Mouse (Mus musculus) right cerebral cortex, postnatal 4 days (tissue): ENCODE measurements at regions not wholly inside any gene's neighbourhood (a gene's known extent, or its start where the extent isn't known, plus 50 kb on each side); places are given as distances from the start of the nearest gene placed in this dataset.
"Not testable (repeated sequence)": the region's sequence is repeated elsewhere in the genome, so short reads cannot be mapped to it uniquely, and the experiment has no call there.

ENCODE experiments used
- DNase-seq: peaks from one replicate; pipeline ENCODE4 v3.0.0-alpha.2; 2022

DNA sequence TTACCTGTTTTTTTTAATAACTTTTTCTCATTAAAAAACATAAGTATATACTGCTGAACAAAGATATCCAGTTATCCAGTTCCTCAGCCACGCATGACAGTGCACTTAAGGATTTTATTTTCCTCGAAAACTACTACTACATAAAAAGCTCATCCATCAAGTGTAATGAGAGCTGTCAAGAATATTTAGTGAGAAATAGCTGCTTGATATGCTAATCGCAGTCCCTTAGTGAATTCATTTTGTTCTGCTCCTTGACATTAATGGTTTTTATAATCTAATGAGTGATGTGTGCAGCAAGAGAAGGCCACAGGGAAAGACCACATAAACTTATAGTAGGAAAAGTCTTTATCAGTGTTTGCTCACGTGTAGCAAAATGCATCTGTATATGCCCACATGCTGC, 754.0 kb upstream of the Slc39a10 start:
- DNase-seq, result no peak

DNA sequence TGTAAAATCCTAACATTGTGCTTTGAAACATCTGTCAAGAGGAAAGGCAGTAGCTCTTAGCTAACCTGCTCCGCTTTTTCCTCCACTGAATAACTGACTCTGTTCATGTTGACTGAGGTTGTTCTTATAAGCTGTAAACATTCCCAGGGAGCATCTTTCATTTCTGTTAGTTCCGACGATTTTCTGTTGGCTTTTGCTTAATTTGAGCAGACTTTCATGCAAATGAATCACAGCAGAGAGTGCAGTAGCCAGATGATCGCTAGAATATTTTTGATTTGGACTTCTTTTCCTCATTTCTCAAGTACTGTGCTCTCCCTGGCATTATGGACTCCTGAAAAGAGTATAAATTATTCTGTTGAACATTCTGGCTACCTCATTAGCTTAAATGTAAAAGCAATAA, 713.9 kb upstream of the Slc39a10 start:
- no peak for DNase-seq

DNA sequence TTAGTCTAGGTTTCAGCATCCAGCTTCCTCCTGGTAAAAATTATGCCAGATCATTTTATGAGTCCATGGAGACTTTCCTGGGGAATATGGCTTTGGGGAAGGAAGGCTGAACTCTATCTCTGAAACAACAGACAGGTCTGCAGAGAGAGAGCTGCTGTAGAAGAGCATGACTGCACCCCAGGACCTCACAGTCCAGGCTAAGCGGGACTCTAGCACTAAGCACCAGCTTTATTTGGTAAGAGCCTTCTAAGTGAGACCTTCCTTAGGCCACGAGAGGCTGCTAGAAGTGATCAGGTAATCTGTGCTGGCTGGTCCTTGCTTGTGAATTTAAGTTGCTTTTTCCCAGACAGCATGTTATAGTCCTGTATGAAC, 711.3 kb upstream of the Slc39a10 start:
- DNase-seq, result no peak

DNA sequence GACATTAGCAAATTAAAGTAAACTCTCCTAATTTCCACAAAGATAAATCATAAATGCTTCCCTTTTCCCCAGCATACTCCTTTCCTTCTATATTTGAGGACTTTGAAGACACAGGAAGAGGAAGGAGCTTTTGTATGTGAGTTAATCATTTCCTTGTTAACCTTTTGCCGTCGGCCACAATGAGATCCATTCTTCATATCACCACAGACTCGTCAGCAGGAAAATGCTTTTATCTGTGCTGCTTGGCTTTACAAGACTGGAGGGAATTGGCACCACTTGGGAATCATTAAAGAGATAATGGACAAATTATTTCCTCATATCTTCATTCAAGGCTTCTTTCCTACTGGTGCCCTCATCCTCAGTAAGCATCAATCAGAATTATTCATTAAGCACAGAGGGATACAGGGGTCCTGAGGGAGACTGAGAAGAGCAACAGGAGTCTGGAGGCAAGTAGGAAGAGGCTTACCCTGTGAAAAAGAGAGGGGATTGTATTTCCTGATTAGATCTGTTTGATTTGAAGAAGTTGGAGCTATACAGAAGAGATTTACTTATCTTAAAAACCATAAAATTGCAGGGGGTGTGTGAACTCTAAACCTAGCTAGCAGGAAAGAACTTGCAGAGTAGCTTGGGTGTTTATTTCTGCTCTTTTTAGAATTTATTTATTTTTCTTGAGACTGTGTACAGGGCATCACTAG, 710.8 kb upstream of the Slc39a10 start:
- no peak for DNase-seq

DNA sequence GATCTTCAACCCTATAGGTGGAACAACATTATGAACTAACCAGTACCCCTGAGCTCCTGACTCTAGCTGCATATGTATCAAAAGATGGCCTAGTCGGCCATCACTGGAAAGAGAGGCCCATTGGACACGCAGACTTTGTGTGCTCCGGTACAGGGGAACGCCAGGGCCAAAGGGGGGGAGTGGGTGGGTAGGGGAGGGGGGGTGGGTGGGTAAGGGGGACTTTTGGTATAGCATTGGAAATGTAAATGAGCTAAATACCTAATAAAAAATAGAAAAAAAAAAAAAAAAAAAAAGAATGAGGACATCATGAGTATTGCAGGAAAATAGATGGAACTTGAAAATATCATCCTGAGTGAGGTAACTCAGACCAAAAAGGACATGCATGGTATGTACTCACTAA, 701.0 kb upstream of the Slc39a10 start:
- not testable (repeated sequence) for DNase-seq

DNA sequence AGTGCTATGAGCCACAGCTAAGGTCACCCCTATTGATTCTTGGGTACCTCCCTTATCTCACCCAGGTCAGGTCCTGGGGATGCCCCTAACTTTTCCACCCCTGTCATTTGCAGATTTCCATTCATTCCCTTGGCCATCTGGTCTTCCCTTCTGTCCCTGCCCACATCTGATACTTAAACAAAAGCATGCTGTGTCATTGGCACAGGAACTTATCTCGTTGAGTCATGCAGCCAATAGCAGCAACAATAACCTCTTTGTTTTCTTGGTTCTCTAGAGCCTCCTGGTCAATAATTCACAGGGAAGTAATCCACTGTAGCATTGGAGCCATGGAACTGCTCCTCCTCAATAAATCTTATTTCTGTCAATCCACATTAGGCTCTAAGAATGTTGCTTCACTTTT, 653.0 kb upstream of the Slc39a10 start:
- DNase-seq, result no peak

DNA sequence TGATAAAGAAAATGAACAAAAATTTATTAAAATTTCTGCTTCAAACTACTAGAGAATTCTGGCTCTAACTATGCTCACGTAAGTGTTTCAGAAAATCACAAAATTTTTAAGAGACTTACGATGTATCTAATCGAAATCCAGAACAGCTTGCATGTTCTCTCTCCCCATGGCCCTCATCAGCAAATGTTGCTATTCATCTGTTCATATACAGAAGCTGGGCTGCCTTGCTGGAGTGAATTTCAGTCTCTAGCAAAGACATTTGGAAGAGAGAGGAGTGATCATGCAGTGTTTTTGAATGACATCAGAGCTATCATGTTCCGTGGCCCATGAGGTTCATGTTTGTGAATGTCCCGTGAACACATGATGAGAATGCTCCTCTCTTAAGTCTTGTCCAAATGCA, 618.8 kb upstream of the Slc39a10 start:
- DNase-seq, result no peak

DNA sequence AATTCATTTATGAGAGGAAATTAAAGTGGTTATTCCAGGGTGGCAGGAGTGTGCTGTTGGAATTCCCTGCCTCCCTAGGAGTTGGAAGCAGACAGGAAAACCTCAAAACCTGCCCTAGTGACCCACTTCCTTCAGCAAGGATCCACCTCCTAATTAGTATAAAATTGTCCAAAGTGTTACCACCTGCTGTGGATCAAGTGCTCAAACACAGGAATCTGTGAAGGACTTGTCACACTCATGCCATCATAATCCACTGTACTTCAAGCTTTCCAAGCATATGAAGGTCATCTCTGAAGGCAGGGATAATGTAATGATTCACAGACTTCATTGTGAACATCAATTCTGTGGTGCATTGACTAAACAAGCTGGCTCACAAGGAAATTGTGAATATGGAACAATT, 615.1 kb upstream of the Slc39a10 start:
- no peak for DNase-seq

DNA sequence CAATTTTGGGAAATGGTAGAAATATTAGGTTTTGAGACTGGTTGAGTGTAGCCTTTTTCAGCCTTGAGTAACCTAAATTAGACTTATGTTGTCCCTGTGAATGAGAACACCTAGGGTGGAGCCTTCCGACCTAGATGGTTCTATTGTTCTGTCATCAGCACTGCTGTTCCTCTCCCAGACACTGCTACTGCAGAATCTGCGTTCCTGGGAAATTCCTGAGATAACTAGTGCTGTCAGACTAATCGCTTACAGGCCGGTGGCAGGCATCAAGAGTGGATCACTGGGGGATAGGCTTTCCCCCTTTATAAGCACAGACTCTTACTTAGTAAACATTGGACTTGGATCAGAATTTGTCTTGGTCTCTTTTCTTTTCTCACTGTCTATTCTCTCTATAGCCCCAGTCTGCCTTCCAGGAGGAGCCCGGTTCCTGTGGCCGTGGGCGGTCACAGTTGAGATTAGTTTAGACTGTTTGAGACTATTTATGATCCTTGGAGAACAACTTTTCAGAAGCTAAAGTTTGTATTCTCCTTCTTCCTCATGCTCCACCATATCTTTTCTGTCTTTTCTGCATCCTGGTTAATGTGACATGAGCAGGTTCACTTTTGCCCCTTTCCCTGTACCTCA, 596.0 kb upstream of the Slc39a10 start:
- DNase-seq, result no peak

DNA sequence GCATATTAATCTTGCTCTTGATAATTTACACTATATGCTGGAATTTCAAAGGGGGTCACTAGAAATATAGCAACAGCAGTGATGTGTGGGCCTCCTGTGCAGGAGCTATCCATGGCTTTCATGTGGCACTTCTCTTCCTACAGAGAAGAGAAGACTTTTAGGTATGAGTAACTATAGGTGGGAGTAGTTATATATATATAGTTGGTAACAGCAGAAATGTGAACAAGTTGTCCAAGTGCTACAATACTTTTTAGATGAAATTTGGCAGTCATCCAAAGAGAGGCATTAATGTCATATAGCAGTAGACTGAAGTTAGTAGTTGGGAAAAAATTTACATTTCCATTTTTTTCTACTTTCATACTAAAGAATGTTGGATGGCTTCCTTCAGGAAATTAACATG, 593.4 kb upstream of the Slc39a10 start:
- no peak for DNase-seq

DNA sequence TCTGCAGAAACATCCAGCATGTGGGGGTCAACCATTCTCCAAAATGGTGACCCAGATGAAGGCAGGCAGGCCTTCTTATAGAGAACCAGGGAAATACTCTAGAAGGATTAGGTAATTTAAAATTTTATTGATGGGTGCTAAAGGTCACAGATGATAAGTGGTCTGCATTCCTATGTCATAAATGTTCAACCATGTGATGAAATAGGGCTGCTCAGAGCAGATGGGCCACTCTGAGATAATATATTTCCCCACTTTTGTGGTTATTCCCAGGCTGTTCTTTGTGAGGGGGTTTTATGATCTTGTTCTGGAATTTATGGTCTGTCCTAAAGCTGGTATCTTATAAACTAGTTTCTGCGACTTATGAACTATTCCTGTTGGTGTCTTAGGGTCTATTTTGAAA, 586.4 kb upstream of the Slc39a10 start:
- DNase-seq, result no peak

DNA sequence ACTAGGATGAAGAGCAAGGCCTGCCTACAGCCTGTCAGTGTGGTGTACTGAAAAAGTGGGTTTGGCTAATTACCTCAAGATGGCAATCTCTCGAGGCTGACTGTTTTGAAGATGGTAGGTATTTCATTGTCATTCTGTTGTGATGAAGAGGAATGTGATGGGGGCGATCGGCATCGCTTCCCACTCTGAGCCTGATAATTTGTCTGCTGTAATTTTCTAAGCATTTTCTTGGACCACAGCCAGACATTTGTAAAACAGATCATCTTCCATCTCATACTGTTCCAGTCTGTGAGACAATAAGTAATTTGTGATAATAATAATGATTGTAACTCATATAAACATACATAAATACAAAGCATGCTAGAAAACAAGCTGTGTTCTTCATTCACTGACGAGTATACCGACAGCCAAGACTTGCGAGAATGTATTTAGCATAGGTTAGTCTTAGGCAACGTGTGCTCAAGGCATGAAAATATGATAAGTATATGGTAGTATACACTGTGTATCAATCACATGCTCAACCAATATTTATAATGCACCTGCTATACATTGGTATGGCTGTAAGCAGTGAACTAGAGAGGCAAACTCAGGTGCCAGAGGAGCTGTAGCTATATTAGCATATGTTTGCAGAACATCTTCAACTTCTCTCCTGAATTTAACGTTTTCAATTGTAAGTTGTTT, 574.1 kb upstream of the Slc39a10 start:
- no peak for DNase-seq

DNA sequence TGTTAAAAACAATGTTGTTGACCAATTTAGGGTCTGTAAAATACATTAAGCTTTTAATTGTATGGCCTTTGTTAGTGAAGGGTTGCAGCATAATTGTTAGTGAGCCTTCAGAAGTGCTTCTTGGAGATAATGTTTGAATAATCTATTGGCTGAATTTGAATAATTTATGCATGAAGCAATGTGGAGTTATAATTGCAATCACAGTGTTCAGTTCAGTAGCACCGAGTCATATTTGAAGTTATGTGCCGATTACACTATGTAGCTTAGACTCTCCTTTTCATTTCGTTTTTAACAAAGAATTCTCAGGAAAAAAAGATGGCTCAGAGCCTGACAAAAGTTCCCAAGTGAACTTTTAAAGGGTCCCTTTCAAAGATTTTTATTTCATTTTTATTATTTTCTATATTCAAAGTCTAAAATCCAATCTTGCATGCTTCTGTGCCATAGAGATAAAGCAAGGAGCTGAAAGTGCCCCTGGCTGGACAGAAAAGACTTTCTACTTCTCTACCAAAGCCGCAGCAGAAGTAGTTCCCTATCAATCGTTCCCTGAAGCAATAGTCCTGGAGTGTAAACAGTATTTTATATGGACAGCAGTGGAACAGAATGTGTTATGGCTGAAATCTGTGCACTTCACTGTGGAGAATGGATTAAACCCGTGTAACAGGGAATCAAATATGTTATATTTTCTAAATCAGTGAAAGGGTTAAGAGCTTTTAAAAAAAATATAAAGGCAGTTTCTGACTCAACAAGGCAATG, 556.3 kb upstream of the Slc39a10 start:
- no peak for DNase-seq

DNA sequence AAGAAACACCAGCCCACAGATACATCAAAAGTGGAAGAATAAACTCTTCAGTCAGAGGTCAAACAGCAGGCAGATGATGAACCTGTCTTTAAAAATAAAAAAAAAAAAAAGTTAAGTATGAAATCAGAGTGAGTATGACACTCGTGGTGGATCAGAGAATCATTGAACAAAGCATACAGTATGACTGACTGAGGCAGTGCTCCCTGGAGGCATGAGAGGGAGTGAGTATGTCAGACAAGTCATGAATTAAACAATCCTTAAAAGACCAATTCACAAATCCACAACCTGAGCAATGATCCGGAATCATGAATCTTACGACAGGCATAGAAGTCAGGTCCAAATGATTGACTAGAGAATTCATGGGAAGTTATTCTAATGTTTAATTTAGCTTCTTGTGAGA, 555.4 kb upstream of the Slc39a10 start:
- DNase-seq, result no peak

DNA sequence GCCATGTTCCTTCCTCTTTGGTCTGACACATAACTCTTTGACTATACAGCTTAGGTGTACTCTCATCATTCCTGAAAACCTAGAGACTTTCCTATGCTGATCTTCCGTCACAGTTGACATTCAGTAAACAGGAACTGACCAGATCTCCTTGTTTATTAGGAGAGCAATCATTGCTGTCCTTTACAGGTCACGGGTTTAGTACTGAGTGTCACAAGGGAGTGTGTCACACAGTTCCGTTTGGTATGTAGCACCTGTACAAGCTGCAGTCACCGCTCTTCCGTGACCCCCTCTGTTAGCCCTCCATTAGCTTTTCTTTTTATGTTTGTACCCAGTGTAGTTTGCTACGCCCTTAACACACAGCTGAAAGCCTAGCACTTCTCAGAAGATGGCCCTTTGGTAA, 553.4 kb upstream of the Slc39a10 start:
- no peak for DNase-seq

DNA sequence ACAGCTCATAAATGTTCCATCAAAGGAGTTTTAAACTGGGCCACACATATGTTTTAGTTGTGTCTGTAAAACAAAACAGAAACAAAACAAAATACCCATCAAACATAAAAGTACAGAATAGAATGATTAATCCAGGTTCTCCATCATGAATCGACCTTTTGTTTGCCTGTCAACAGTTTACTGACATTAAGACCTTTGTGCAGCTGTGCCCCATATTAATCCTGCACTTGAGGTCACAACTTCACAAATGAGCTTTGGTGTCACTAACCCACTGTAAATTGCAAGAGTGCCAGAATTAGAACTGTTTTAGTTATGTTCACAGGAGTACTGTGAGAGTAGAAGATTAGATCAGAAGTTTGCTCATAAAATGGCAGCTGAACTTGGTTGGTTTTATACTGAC, 540.2 kb upstream of the Slc39a10 start:
- no peak for DNase-seq

DNA sequence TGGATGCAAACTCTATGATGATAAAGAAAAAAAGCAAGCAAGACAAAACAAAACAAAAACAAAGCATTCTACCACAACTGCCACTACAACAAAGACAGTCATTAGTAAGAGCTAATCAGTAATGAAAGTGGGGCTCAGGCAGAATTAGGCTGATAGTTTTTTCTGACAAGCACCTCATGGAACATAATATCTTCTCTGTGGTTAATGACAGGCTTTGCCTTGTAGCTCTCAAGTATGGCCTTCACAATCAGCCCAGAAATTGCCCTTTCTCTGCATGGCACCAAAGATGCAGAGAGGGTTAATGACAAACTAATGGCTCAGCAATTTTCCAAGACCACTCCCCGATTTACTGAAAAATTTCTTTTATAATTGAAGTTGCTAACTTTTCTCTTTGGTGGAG, 512.5 kb upstream of the Slc39a10 start:
- DNase-seq, result no peak

DNA sequence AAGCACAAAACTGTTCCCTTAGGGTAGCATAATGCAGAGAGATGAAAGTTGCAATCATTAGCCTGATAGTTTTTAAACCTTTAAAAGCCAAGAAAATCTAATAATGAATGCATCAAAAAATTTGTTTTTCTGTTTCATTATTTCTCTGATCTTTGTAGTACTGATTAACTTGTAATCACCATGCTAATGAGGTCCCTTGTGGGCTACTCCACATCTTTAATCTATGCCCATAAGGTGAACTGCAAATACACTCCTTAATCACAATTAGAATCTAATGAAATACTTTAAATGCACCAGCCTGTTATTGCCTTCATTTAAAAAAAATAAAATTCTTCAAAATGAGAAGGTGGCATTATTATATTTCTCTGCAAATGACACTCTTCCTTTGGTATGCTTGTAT, 493.9 kb upstream of the Slc39a10 start:
- DNase-seq, result no peak

DNA sequence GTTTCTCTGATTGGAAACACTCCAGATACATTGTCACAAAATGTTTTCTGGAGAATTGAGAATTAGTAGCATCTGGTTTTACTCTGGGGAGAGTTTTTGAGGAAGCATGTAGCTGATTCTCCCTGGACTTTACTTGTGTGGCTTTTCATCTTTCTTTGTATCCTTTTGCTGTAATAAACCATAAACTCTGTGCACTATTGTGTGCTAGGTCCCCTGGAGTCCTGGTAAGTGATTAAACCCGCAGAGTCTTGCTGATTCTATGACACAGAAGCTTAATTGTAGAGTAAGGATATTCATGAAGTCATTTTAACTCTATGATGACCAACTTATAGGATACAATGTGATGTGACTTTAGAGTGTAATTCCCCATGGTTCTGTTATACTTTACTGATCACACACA, 486.1 kb upstream of the Slc39a10 start:
- DNase-seq, result no peak

DNA sequence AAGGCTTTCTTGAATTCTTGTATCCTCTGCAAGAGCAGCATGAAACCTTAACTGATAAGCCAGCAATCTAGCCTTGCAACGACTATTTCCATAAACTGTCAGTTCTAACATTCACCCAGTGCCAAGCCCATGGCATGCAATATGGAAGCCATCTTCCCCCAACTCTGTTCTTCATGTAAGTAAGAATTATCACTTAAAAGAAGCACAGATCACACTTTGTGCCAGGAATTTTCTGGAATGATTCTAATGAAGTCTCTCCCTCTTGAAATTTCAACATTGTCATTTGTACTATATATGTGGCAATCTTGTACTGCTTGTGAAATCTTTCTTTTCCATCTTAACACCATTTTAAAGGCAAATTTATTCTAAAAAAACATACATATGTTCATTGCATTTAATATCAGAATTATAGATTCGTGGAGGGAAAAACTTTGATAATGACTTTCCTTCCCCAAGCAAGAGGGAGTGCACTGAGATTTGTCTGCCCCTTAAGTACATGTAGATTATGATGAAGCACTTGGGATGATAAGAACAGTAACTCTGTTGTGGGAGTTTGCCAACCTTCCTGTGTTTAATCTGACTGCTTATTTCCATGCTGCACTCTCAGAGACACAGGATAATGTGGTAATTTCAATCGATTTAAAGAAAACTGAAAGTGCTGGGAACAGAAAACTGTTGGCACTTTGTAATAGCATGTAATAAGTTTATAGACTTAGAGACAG, 447.2 kb upstream of the Slc39a10 start:
- no peak for DNase-seq

DNA sequence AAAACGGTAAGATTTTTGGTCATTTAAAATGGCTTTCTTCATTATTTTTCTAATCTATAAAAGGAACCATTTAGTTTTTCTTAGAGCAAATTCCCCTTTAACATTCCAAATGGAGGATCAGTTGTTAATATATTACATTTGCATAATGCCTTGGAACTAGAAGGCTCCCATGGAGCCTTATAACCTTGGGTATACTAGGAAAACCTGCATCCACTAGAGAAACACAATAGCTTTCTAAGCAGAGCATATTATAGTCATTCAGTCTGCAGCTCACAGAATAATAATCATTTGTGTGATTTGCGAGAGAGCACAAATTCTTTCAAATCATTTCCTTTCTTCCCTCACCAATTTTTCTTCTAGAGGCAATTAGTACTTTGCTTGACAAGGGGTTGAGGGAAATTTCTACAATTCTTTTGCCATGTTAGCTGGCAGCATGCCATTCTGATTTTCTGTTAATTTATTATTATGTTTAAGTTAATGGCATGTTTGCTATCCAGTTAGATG, 418.0 kb upstream of the Slc39a10 start:
- no peak for DNase-seq

DNA sequence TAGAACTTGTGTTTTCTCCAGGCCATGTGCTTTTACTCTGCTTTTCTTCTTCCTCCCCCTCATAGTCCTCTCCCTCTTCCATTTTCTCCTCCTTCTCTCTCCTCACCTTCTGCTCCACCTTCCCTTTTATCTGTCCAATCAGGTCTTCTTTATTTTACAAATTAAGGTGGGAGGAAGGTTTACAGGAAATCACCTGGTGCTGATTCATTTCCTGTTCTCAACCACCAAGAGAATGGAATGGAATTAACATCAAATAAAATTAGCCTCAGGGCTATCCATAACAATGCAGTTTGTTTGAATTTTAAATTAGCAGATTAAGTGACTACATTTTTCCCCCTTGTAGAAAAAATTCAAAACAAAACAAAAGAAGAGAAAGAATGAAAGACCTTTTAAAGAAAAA, 414.3 kb upstream of the Slc39a10 start:
- DNase-seq, result no peak

DNA sequence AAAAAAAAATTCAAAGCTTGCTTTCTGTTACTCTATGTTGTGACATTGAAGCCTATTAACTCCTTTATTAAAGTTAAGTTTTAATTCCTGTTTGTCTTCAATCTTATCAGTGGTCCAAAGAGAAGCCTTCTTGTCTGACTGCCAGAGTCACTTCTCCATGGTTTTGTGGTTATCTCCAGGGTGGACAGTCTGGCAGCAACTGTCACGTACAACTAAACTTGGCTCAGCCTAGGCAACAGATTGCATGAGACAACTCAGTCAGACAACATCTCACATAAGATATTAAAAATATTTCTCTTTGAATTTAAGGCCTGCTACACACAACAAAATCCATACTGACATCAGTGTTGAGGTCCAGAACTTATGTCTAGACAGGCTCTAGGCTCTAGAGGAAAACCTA, 406.7 kb upstream of the Slc39a10 start:
- DNase-seq, result no peak
